Mouse (Mus musculus) mature B cell (primary cell): ENCODE data around the gene Dusp9.

Experiments
- in situ Hi-C: fragments of 300-500 bp; cut with MboI; formaldehyde crosslinking; loops from 2 replicates; pipeline ENCODE4 v1.14.3; 2019

Gene Dusp9

DNA sequence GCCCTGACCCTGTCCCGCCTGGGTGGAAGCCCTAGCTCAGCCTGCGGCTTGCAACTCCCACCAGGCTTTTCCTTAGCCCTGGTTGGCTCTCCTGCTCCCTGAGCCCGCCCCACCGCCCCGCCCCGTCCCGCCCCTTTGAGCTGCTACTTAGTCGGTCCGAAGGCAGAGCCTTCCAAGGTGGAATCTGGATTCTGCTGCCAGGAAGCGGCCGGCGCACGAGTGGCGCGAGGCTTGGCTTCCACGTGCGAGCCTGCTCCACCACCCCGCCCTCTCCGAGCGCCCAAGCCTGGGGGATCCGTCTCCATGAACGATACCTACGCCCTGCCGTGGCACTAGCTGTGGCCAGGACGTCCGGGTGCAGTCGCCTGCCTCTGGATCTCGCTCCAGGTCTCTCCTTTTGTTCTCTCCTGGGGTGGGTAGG lies at the start of gene Dusp9:
Gene Dusp9, plus strand, starts transcription at position 165 of the 421 bp plus-strand sequence.
- in situ Hi-C loops: no loop called here

DNA sequence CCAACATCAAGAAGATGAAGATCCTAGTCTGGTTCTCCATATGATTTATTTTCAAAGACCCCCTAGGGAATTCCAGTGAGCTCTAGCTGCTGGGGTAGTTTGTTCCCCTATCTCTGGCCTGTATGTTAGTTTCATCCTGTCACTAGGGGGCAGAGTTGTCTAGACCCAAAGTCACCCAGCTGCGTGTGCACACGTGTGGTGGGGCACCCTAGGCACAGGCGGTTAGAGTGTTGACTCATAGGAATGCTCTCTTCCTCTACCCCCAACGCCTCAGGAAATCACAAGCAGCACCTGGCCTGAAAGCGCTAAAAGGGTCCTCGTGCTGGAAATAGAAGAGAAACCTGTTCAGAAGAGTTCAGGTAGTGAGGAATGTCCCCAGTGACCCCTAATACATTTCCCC lies 46.0 kb upstream of the Dusp9 start:
- in situ Hi-C loops: loop anchor here (10.0 kb wide), 1 partner anchor 62 kb away; no protein-coding TSS in a partner anchor

DNA sequence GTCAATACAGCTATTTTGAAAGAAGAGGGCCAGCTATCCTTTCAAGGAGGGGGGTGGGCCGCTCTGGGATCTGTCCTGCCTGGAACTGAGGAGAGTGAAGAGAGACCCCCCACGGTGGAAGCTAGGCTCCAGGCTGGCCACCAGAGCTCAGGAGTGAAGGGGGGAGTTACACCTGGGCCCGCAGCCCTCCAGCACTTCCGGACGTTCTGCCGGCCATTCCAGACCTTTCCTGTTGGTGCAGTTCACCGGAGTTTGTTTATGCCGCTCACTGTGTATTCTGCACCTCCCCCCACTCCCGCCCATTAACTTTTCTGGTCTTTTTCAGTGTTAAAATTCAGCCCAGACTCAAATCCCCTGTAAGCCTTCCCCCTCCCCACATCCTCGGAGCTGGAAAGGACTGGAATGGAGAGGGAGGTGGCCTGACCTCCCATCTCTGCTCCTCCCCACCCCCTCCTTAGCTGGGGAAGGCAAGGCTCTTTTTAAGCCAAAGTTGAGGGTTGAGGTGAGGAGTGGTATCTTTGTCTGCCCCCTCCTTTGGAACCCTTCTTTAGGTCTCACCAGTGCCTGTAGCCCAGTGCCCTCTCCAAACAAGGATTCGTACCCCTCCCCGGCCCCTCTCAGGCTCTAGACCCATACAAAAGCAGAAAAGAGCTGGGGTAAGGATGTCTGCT lies 44.6 kb upstream of the Dusp9 start:
- in situ Hi-C loops: loop anchor here (10.0 kb wide), 1 partner anchor 60 kb away; no protein-coding TSS in a partner anchor

DNA sequence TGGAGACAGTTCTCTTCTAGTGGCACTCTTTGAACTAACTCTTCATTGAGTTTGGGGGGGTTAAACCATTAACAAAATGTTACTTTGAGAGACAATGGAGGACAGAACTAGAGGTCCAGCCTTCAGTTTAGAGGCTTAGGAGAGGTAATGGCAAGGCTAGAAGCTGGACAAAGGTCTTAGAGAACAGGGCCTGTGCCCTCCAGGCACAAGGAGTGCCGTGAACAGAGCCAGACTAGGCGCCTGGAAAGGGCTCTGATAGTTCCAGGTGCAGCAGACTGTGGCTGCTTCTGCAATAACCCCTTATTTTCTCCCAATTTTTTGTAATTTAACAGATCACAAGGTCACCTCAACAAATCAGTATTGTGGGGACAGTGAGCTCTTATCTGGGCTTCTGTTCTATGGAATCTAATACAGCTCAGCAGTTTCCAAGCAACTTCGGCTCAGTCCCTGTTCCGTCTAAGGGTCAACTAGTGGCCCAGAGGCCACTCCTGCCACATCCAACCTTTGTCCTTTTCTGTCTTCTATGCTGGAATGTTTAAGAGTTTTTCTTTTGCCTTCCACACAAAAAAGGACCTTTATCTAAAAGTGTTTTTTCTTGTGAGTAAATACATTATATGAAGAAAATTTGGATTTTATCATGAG lies 43.8 kb upstream of the Dusp9 start:
- in situ Hi-C loops: loop anchor here (10.0 kb wide), 1 partner anchor 59 kb away; no protein-coding TSS in a partner anchor

GRCm38 (mm10) chrX:73601456-73601855 lies 37.8 kb upstream of the Dusp9 start:
- in situ Hi-C loops: no loop called here

GRCm38 (mm10) chrX:73613665-73614064 lies 25.6 kb upstream of the Dusp9 start:
- in situ Hi-C loops: no loop called here

DNA sequence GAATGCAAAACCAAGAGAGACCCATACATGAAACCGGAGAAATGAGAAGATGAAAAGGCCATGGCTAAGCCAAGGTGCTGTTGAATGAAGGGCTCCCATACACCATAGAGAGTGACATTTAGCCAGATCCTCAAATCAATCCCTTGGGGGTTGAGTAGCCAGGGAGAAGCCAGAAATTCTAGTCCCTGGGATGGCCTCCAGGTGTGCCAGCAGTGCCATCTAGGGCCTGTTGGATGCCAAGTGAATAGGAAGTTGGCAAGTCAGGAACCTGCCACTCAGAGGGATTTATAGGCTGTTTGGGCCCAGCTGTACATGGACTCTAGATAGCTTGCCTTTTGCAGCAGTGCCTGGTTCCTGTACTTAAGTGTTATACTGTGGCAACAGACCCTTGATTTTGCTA lies 23.3 kb upstream of the Dusp9 start:
- in situ Hi-C loops: no loop called here

DNA sequence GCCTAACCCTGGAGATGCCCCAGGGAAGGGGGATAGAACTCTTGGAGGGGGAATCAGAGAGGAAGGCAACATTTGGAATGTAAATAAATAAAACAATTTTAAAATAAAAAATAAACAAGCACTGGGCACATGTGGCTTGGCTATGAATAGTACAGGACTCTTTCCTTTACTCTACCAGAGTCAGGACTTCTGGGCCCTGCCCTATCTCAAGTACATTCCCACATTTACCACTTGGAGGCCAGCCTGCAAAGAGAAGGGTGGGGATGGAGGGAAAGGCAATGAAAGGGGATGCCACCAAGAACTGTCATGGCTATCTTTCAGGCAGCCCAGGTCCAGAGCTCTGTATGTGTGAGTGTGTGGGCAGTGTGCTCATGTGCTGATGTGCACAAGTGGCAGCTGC lies 19.8 kb upstream of the Dusp9 start:
- in situ Hi-C loops: no loop called here

- in situ Hi-C loops: no loop called here
These were observed 19.3 kb upstream of the Dusp9 start for GRCm38 (mm10) chrX:73619890-73620289.

GRCm38 (mm10) chrX:73626981-73627380 lies 12.2 kb upstream of the Dusp9 start:
- in situ Hi-C loops: no loop called here

DNA sequence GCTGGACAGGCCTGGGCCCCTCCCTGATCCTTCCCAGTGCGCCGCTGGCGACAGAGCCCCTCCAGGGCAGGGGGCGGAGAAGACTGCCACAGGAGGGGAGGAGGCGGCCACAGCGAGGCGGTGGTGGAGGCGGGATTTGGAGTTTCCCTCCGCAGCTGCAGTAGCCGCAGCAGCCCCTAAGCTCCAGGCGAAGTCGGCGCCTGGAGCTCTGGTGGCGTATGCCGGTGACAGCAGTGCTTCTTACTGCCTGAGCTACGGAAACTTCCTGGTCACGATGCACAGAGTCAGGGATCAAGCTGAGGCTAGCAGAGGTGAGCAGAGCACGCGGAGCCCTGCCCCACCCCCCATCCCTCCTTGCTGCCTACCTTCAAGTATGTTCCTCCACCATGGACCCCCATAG lies 3.8 kb upstream of the Dusp9 start:
- in situ Hi-C loops: no loop called here

GRCm38 (mm10) chrX:73637415-73637814 lies 1.8 kb upstream of the Dusp9 start:
- in situ Hi-C loops: no loop called here

DNA sequence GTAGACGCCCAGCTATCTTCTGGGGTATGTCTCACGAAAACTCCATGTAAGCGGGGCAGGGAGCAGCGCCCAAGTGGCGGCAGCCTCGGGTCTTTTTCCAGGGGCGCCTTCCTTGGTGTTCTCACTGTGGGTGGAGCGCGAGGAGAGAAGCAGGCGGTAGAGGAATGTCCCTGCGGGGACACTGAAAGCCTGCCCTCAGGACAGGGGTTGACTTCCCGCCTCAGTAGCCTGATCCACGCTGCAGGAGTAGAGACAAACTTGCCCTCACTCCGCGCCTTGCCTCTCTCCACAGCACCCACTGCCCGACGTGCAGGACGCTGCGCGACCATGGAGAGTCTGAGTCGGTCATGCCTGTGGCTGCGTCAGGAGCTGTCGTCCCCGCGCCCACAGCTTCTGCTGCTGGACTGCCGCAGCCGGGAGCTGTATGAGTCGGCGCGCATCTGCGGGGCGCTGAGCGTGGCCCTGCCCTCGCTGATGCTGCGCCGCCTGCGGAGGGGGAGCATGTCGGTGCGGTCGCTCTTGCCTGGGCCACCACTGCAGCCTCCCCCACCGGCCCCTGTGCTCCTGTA lies 766 bp downstream of the Dusp9 start:
- in situ Hi-C loops: no loop called here

- in situ Hi-C loops: no loop called here
These were observed 5.9 kb downstream of the Dusp9 start for GRCm38 (mm10) chrX:73645121-73645520.

- in situ Hi-C loops: loop anchor here (10.0 to 25.0 kb wide), 2 partner anchors 56 to 614 kb away; partner anchors contain the start of gene Pnma5
These were observed 11.7 kb downstream of the Dusp9 start for GRCm38 (mm10) chrX:73650869-73651268.

- in situ Hi-C loops: loop anchor here (10.0 to 25.0 kb wide), 2 partner anchors 59 to 616 kb away; partner anchors contain the start of gene Pnma5
These were observed 14.2 kb downstream of the Dusp9 start for GRCm38 (mm10) chrX:73653392-73653791.

DNA sequence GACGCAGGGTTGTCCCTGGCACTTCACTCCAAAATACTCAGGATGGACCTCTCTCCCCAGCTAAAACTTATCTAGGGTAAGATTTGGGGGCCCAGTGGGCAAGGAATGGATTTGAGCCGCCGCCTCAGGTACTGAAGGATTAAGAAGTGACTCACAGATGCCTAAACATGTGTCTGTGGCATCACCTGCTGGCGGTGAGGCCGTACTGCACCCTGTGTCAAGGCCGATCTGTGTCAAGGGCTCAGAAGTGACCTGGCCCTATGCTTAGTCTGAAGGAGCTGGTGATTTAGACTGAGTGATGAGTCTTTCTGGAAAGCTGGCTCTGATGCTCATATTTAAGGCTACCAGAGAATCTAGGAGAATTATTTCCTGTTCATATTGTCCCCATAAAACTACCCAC lies 15.0 kb downstream of the Dusp9 start:
- in situ Hi-C loops: loop anchor here (10.0 to 25.0 kb wide), 2 partner anchors 59 to 617 kb away; partner anchors contain the start of gene Pnma5

GRCm38 (mm10) chrX:73655529-73655928 lies 16.3 kb downstream of the Dusp9 start:
- in situ Hi-C loops: loop anchor here (10.0 to 25.0 kb wide), 2 partner anchors 61 to 618 kb away; partner anchors contain the start of gene Pnma5

GRCm38 (mm10) chrX:73658391-73658790 lies 19.2 kb downstream of the Dusp9 start:
- in situ Hi-C loops: loop anchor here (10.0 to 25.0 kb wide), 2 partner anchors 64 to 621 kb away; partner anchors contain the start of gene Pnma5

DNA sequence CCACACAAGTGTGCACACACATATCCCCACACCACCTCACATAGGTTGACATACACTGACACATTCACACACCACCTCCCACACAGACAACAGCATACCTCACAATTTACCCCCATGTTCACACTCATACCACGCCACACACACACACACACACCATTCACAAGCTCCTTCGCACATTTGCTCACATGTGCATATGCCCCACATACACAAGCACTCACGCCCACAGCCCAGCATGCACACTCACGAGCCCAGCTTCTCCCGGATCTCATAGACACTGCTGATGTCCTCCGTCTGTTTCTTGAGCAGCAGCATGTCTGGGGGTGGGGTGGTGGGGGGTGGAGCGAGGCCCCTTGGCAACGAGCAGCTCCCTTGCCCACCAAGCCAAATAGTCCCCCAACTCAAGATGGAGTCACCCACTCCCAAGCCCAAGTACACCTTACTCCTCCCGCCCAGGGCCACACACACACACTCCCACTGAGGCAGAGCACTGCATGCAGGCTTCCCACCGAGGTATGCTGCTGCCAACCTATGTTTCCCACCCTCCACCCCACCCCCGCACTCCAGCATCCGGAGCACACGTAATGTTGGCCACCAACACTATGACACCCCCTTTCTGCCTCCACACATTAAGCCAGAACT lies 19.8 kb downstream of the Dusp9 start:
- in situ Hi-C loops: loop anchor here (10.0 to 25.0 kb wide), 2 partner anchors 64 to 622 kb away; partner anchors contain the start of gene Pnma5

DNA sequence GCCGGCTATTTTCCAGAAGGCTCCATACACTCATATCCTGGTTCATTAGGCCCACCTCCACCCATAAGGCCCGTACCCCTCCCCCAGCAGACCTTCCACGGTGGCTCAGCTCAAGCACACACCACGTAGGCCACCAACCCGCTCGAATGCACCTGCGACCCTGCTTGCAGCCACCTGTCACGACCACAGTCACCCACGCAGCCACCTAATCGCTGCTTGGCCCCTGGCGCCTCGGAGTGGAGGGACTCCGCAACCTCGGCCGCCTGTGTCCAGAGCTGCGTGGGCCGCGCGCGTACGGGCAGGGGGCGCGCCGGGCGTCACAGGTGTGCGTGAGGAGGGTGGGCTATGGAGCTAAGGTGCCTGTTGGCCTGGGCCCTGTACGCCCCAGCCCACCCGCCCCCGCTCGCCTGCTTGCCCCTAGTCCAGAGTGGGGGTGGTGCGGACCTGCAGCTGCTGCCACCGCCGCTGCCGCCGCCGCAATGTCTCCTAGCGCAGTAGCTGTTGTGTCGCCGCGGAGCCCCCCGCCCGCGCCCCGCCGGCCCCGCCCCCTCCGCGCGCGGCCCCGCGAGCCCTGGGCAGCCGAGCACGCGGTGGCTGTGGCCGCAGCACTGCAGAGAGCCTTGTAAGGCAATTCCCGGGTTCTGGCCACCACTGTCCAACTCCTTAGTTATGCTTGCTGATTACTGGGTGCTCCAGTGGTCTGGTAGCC lies 20.5 kb downstream of the Dusp9 start, which contains the start of gene Pnck:
Gene Pnck, minus strand, starts transcription at position 543 of the 709 bp plus-strand sequence.
- in situ Hi-C loops: loop anchor here (10.0 to 25.0 kb wide), 2 partner anchors 65 to 622 kb away; partner anchors contain the start of gene Pnma5
